Mouse (Mus musculus): Measurements from ENCODE around the gene Ugt8a. TPM values are rescaled to one million over a fixed set of nuclear protein-coding genes. Genes with fewer than 3 reads are reported as not detected.

Gene Ugt8a
- polyA plus RNA-seq, 1 experiment from 2014 or later, result 11.5 TPM

DNA sequence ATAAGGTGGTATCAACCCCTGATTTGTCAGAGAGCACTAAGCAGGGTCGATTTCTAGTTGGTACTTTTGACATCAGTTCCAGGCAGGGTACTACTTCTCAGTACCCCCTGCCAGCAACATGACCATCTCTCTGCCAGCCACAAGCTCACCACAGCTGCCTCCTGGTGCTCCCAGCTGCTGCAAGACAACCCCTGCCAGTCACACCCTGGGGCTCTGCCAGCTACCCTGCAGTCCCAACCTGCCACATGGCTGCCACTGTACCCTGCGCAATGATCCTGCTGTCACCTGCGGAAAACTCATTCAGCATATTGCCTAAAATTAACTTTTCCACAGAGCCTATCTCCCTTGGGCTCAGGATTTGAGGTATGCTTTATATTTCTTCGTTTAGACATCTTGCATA is 111.2 kb downstream of the Ugt8a start:
- ATAC-seq (replicated peaks; ENCODE audit: low FRiP score, low read depth), result no peak
- DNase-seq (ENCODE audit: low spot score), result no peak
- Histone ChIP-seq H3K4me1 (replicated peaks; ENCODE audit: insufficient read depth, low read length) (no peaks in the 10 kb centered on the region), H3K36me3 (ENCODE audit: insufficient read depth, low read length) (no peaks in the 10 kb centered on the region), H3K4me3 (replicated peaks; ENCODE audit: low read depth, low read length) (no peak overlapping the region), H3K9ac (ENCODE audit: low read depth, low read length) (no peak overlapping the region), H3K27ac (no peak overlapping the region), H3K27me3 (ENCODE audit: insufficient read depth, low read length) (no peaks in the 10 kb centered on the region), H3K9me3 (replicated peaks; ENCODE audit: low read length) (no peaks in the 10 kb centered on the region), H3K4me2 (ENCODE audit: low read length) (no peak overlapping the region)
- no peak for TF ChIP-seq CTCF (IDR thresholded peaks at IDR 0.05; ENCODE audit: low read depth)
- whole genome bisulfite sequencing, result 74% methylated on average over 4 of the region's 4 CpGs

DNA sequence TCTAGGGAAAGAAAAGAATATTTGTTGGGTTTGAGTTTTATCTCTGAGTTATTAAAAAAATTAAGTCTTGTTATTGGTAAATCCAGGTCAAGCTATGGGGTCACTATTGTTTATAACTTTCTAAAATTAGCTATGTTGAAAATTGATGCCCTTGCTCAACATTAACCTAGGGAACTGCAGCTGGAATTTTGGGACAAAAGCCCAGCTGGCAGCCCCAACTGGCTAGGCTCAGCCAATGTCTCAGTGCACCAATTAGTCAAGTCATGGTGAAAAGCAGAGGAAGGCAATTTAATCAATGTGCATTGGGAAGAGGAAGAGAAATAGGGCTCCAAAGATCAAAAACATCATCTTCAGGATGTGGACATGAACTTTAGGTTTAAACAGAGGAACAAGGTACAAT is 118.7 kb downstream of the Ugt8a start:
- ATAC-seq (replicated peaks; ENCODE audit: low FRiP score, low read depth) (no peak), DNase-seq (ENCODE audit: low spot score) (no peak)
- H3K4me1 ChIP-seq (replicated peaks; ENCODE audit: insufficient read depth, low read length), result no peaks in the 10 kb centered on the region
- H3K9me3 ChIP-seq (replicated peaks; ENCODE audit: low read length), result no peaks in the 10 kb centered on the region
- no peak for TF ChIP-seq CTCF (IDR thresholded peaks at IDR 0.05; ENCODE audit: low read depth)
- no peaks in the 10 kb centered on the region for H3K36me3 ChIP-seq (ENCODE audit: insufficient read depth, low read length)
- H3K9ac ChIP-seq (ENCODE audit: low read depth, low read length), result no peak overlapping the region
- no peak overlapping the region for H3K4me3 ChIP-seq (replicated peaks; ENCODE audit: low read depth, low read length)
- no peak overlapping the region for H3K4me2 ChIP-seq (ENCODE audit: low read length)
- no peak overlapping the region for H3K27ac ChIP-seq
- H3K27me3 ChIP-seq (ENCODE audit: insufficient read depth, low read length), result no peaks in the 10 kb centered on the region
